Mouse (Mus musculus) olfactory bulb, adult 2 months (tissue): ENCODE data around the gene Hist1h3f.

ENCODE experiments used
- CTCF ChIP-seq: fragments of 200-500 bp; IDR thresholded peaks from 2 replicates; pipeline ENCODE4 v1.5.1; 2012; ENCODE audit warnings: low read depth, mild to moderate bottlenecking, low read length, moderate library complexity; ENCODE audit not compliant: insufficient read depth
- POLR2A ChIP-seq: fragments of 200-500 bp; IDR thresholded peaks from 2 replicates; pipeline ENCODE4 v1.6.1; 2012; ENCODE audit warnings: mild to moderate bottlenecking, low read depth, low read length, moderate library complexity; ENCODE audit not compliant: insufficient read depth

- TF ChIP-seq POLR2A (no peak), CTCF (no peak)
Observed at GRCm38 (mm10) chr13:23498653-23499052, 45.2 kb upstream of the Hist1h3f start.
